Mouse (Mus musculus) liver, embryonic 14.5 days (tissue): ENCODE measurements around the gene Zfp750.

Source experiments
- CTCF ChIP-seq: IDR thresholded peaks from 2 replicates; pipeline ENCODE4 v1.5.1; 2016; ENCODE audit warnings: antibody characterized with exemption, low read depth, control low read depth
- EP300 ChIP-seq: IDR thresholded peaks from 2 replicates; pipeline ENCODE4 v1.6.1; 2016; ENCODE audit warnings: antibody characterized with exemption, low read depth

GRCm38 (mm10) chr11:121552167-121552566, 33.0 kb upstream of the Zfp750 start:
- TF ChIP-seq CTCF = no peak
- no peak for TF ChIP-seq EP300
